Mouse (Mus musculus): ENCODE measurements around the gene Iqub. TPM values are rescaled to one million over a fixed set of nuclear protein-coding genes. Genes with fewer than 3 reads are reported as not detected.

Gene Iqub
- not detected in 2 replicates for polyA plus RNA-seq (2012; ENCODE audit: low replicate concordance)

DNA sequence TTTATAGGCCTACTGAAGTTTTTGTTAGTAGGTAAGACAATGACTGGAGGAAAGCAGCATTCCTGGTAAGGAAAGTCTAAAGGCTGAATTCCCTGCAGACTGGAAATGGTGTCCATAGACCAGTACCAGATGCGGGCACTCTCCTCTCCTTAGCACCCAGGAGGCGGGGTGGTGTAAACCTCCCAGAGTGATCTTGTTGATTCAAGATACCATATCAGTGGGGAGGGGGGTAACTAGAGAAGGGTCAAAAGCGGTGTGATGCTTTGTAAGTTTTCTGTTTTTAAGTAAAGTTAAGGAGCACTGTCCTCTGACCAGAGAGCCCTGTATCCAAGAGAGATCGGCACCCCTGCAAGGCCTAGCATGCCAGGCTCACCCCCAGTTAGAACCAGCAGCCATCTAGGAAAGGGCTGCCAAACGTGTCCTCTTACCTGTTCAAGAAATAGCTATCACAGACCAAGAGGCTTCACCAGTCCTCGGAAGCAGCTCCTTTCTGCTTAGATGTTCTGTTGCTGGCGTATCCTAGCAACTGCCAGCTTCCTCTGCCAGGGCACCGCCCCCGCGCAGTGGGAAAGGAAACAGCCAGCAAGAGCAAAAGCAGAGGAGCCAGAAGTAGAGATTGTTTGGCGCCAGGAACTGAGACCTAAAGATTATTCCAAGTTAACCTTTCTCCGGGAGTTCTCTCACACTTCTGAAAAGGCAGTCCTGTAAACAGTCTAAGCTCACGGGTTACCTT lies at the start of gene Iqub:
Gene Iqub, minus strand, starts transcription at position 516 of the 733 bp plus-strand sequence.

DNA sequence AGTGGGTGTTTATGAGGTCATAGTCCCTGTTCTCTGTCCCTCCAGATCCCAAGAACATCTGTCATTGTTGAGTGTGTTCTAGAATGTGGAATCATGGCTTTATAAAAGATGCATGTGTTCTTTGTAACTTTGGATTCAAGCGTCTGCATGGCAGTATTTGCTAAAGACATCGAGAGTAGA lies 13.1 kb upstream of the Iqub start, which contains the start of gene Asb15:
Gene Asb15, plus strand, starts transcription at position 81 of the 180 bp plus-strand sequence.

DNA sequence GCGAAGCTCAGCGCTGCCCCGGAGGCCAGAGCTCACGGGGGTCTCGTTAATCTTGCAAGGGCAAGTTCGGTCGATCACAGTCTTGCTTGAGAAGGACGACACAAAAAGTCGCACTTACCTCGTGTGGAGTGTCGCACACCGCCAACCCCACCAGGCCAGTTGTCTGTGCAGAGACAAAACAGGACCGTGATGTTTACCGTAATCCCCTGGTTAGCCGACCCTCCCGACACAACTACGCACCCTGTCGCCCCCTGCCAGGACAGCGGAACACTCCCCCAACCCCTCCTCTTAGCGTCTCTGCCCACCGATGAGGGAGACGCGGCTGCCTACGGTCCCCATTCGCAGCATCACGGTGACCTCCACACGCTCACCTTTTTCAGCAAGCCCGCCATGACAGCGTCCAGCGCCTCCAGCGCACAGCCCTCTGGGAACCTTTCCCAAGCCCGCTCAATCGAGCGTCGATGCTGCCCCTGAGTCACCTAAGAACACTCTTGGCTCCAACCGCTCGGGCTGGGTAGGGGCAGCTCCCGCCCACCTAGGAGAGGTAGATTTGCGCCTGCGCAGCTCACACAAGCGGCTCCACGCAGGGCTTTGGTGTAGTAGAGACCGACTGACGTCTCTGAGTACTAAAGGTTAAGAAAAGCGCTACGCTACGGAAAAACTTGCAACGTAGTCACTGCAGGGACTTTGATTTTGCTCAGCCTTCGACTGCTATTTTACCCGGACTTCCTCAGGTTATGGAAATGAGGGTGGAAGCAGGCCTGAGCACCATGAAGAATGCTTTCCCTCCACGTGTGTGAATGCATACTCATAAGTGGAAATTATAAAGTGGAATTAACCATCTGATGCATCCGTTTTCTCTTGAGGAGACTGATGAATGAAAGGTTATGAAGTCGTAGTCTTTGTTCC lies 12.5 kb upstream of the Iqub start, which contains the start of gene Ndufa5:
Gene Ndufa5, minus strand, starts transcription at position 859 of the 909 bp plus-strand sequence.

Other genes with a start within 250 kb of the Iqub start
- 1.7 and 4.6 TPM in 2 replicates for gene Ndufa5, start 12.9 kb upstream of the Iqub start, polyA plus RNA-seq (2012; ENCODE audit: low replicate concordance)
- gene Asb15, start 13.1 kb upstream of the Iqub start, polyA plus RNA-seq (2012; ENCODE audit: low replicate concordance), result not detected in 2 replicates
- gene Lmod2, start 82.7 kb upstream of the Iqub start, polyA plus RNA-seq (2012; ENCODE audit: low replicate concordance), result not detected in 2 replicates
- 29.2 and 105 TPM in 2 replicates for gene Wasl, start 149.9 kb upstream of the Iqub start, polyA plus RNA-seq (2012; ENCODE audit: low replicate concordance)
- not detected in 2 replicates for gene Hyal6, start 218.2 kb upstream of the Iqub start, polyA plus RNA-seq (2012; ENCODE audit: low replicate concordance)
- not detected in 2 replicates for gene Hyal4, start 233.3 kb upstream of the Iqub start, polyA plus RNA-seq (2012; ENCODE audit: low replicate concordance)